Mouse (Mus musculus) liver, embryonic 14.5 days (tissue): ENCODE measurements around the gene Acacb. TPM values are rescaled to one million over a fixed set of nuclear protein-coding genes. Genes with fewer than 3 reads are reported as not detected.

Source experiments
- ATAC-seq: fragments of 200-750 bp; cut with Nextera tagmentation; 2 replicates; pipeline ENCODE4 v1.8.0; 2017; ENCODE audit warnings: moderate number of reproducible peaks, mild to moderate bottlenecking, moderate library complexity; ENCODE audit not compliant: insufficient read depth
- DNase-seq, 3 experiments: peaks; one replicate each; pipeline ENCODE4 v3.0.0-alpha.2; 2012 to 2013; ENCODE audit warnings: low read depth in 3 of 3, low spot score in 3 of 3
- H3K27ac ChIP-seq: fragments of 300-500 bp; sonication (generic); 2 replicates; pipeline ENCODE4 v1.5.1; 2014; ENCODE audit warnings: moderate library complexity, mild to moderate bottlenecking, control low read depth, inconsistent platforms
- H3K27me3 ChIP-seq: fragments of 300-500 bp; sonication (generic); 2 replicates; pipeline ENCODE4 v1.6.1; 2014; ENCODE audit warnings: mild to moderate bottlenecking, low read length, moderate library complexity; ENCODE audit not compliant: control insufficient read depth, insufficient read depth
- H3K36me3 ChIP-seq: fragments of 300-500 bp; sonication (generic); replicated peaks from 2 replicates; pipeline ENCODE4 v1.6.1; 2014; ENCODE audit warnings: low read depth; ENCODE audit not compliant: control insufficient read depth, insufficient read depth
- H3K4me1 ChIP-seq, 2 experiments: fragments of 200-500 bp in 1 of 2; fragments of 300-500 bp in 1 of 2; sonication (generic) in 1 of 2; replicated peaks; 2 replicates each; pipeline ENCODE4 v1.6.1; 2012 to 2014; ENCODE audit warnings: antibody characterized with exemption in 1 of 2, inconsistent platforms in 1 of 2, low read length in 1 of 2; ENCODE audit not compliant: control insufficient read depth in 2 of 2, insufficient read depth in 2 of 2
- H3K4me2 ChIP-seq: fragments of 300-500 bp; sonication (generic); 2 replicates; pipeline ENCODE4 v1.6.1; 2014; ENCODE audit warnings: low read depth, mild to moderate bottlenecking, control low read depth, moderate library complexity
- H3K4me3 ChIP-seq, 2 experiments: fragments of 200-500 bp in 1 of 2; fragments of 300-500 bp in 1 of 2; sonication (generic) in 1 of 2; 2 replicates each; pipeline ENCODE4 v1.5.1; 2012 to 2014; ENCODE audit warnings: low read depth in 2 of 2, low read length in 2 of 2, mild to moderate bottlenecking in 2 of 2, control low read depth in 1 of 2, inconsistent platforms in 1 of 2, moderate library complexity in 1 of 2; ENCODE audit not compliant: insufficient read depth in 1 of 2
- H3K9ac ChIP-seq: fragments of 300-500 bp; sonication (generic); replicated peaks from 2 replicates; pipeline ENCODE4 v1.6.1; 2014; ENCODE audit warnings: mild to moderate bottlenecking, control low read depth, moderate library complexity
- H3K9me3 ChIP-seq: fragments of 300-500 bp; sonication (generic); 2 replicates; pipeline ENCODE4 v1.6.1; 2016; ENCODE audit warnings: low read length, mixed read lengths; ENCODE audit not compliant: control insufficient read depth
- CTCF ChIP-seq: IDR thresholded peaks from 2 replicates; pipeline ENCODE4 v1.5.1; 2016; ENCODE audit warnings: antibody characterized with exemption, low read depth, control low read depth
- EP300 ChIP-seq: IDR thresholded peaks from 2 replicates; pipeline ENCODE4 v1.6.1; 2016; ENCODE audit warnings: antibody characterized with exemption, low read depth
- WGBS: fragments of 180-500 bp; shearing (Covaris S2); extraction: QIAGEN DNeasy Blood & Tissue Kit; methylation state at CpG from one replicate; pipeline ENCODE4 v1.1.7; 2014; ENCODE audit not compliant: insufficient replicate concordance; 5-methylcytosine and 5-hydroxymethylcytosine counted together
- polyA plus RNA-seq, 2 experiments: library from polyadenylated mRNA; depleted of rRNA in 1 of 2; stranded (reverse) in 1 of 2; unstranded in 1 of 2; fragments of >200 nt; fragmentation: Nextera tagmentation in 1 of 2; extraction: Ambion mirVana in 1 of 2; gene quantifications; 2 replicates each; pipeline versions ENCODE4 v1.2.1 to v1.2.3; 2012 to 2014

Gene Acacb
- polyA plus RNA-seq, 2 experiments: 0.22 to 0.44 TPM

DNA sequence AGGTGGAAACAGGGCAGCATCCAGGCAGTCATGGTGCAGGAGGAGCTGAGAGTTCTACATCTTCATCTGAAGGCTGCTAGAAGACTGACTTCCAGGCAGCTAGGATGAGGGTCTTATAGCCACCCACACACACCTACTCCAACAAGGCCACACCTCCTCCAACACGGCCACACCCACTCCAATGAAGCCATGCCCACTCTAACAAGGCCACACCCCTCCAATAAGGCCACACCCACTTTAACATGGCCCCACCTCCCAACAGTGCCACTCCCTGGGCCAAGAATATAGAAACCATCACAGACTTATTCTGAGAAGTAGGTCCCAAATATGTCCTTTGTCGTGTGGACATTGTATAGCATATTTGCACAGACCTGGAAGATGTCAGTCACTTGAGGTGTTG is 59.8 kb downstream of the Acacb start:
- Histone ChIP-seq H3K27ac (no peak overlapping the region), H3K36me3 (no peaks in the 10 kb centered on the region), H3K9ac (no peak overlapping the region), H3K4me3 (no peak overlapping the region), H3K27me3 (no peaks in the 10 kb centered on the region), H3K4me1 (no peaks in the 10 kb centered on the region), H3K9me3 (no peaks in the 10 kb centered on the region), H3K4me2 (no peak overlapping the region)
- no peak for ATAC-seq
- DNase-seq: no peak
- TF ChIP-seq CTCF: no peak
- WGBS: 65% methylated on average over 2 of the region's 2 CpGs

DNA sequence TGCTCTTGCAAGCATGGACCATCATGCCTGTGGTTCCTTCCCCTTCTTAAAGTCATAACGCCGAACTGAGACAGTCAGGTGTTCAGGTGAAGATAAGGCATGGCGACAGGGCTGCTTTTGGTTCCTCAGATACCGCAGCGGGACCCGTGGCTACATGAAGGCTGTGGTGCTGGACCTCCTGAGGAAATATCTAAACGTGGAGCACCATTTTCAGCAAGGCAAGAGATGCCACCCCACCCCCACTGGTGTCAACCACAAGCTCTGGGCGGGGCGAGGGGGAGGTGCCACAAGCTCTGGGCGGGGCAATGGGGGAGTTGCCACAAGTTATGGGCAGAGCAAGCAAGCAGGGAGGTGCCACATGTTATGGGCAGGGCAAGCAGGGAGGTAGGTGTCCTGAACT is 66.8 kb downstream of the Acacb start:
- peak; percentile 40 to 53 (median 48) for DNase-seq
- no peak overlapping the region for H3K27ac ChIP-seq

DNA sequence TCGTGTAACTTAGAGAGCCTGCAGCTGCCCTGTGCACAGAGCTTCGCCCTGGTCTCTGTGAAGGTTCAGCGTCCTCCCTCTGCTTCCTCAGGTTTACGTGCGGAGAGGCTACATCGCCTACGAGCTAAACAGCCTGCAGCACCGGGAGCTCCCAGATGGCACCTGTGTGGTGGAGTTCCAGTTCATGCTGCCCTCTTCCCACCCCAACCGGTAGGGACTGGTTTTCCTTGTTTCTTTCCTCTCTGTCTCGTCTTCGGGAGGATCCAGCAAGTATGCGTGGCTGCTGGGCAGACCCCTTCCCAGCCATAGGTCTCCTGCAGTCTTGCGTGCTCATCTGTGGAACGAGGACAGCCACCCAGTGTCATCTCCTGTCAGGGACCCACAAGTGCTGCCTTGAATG is 72.4 kb downstream of the Acacb start:
- Histone ChIP-seq H3K4me1 (peaks cover 0 to under 1% of the 10 kb centered on the region in 2 experiments; a peak in 1 of 4 replicates), H3K27me3 (no peaks in the 10 kb centered on the region), H3K27ac (no peak overlapping the region), H3K9ac (no peak overlapping the region), H3K36me3 (no peaks in the 10 kb centered on the region), H3K4me2 (no peak overlapping the region), H3K9me3 (no peaks in the 10 kb centered on the region), H3K4me3 (no peak overlapping the region)
- no peak for TF ChIP-seq EP300
- no peak for TF ChIP-seq CTCF
- WGBS: 76% methylated on average over 14 of the region's 14 CpGs
- ATAC-seq (no peak), DNase-seq (no peak)

More for the DNA sequence above, 66.8 kb downstream of the Acacb start:
- Histone ChIP-seq H3K4me3 (no peak overlapping the region), H3K9ac (no peak overlapping the region), H3K27me3 (no peaks in the 10 kb centered on the region), H3K4me2 (peak overlapping the region; percentile 22), H3K36me3 (no peaks in the 10 kb centered on the region), H3K4me1 (peaks cover 7 to 8% of the 10 kb centered on the region in 2 experiments; a peak in 3 of 4 replicates), H3K9me3 (no peaks in the 10 kb centered on the region)
- WGBS: 10% methylated on average over 10 of the region's 10 CpGs
- ATAC-seq: peak; percentile 77
- TF ChIP-seq CTCF (no peak), EP300 (0 out of 2 replicates have a peak, but pooled peaks have one; percentile 16)

DNA sequence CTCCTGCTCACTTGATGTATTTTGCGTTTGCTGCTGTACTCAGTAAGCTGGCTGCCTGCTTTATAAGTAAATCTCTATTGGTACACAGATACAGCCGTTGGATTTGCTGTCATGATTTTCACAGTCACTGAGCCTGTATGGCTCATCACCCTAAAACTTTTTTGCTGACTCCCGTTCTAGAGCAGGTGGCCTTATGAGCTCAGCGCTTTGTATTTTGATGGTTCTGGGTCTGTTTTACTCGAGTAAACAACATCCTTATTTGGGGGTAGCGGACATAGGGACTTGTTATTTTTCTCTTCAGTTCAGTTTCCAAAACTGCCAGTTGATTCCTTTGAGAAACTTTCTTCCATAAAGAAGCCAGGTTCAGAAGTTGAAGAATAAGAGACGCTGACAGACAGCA is 79.7 kb downstream of the Acacb start:
- no peak overlapping the region for H3K9ac ChIP-seq
- no peak overlapping the region for H3K4me2 ChIP-seq
- H3K27me3 ChIP-seq: no peaks in the 10 kb centered on the region
- no peaks in the 10 kb centered on the region for H3K4me1 ChIP-seq
- ATAC-seq (no peak), DNase-seq (no peak)
- no peaks in the 10 kb centered on the region; the same call in 1 of the 2 replicates for H3K9me3 ChIP-seq
- 73% methylated on average over 7 of the region's 7 CpGs for WGBS
- H3K36me3 ChIP-seq: no peaks in the 10 kb centered on the region
- H3K4me3 ChIP-seq: no peak overlapping the region
- TF ChIP-seq CTCF (no peak), EP300 (no peak)
- no peak overlapping the region for H3K27ac ChIP-seq

DNA sequence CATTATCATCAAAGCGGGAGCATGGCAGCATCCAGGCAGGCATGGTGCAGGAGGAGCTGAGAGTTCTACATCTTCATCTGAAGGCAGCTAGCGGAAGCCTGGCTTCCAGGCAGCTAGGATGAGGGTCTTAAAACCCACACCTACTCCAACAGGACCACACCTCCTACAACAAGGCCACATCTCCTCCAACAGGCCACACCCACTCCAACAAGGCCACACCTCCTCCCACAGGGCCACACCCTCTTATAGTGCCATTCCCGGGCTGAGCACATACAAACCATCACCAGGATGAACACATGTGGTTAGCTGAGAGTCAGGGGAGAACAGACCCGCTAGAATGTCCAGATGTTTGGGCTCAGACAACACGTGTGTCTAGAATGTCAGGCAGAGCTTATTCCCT is 82.6 kb downstream of the Acacb start:
- 59% methylated on average over 5 of the region's 5 CpGs for WGBS
- H3K4me1 ChIP-seq: no peaks in the 10 kb centered on the region
- H3K36me3 ChIP-seq: no peaks in the 10 kb centered on the region
- H3K4me2 ChIP-seq: no peak overlapping the region
- no peaks in the 10 kb centered on the region; the same call in 1 of the 2 replicates for H3K9me3 ChIP-seq
- no peak overlapping the region for H3K4me3 ChIP-seq
- DNase-seq (no peak), ATAC-seq (no peak)
- H3K27me3 ChIP-seq: no peaks in the 10 kb centered on the region
- TF ChIP-seq CTCF (no peak), EP300 (no peak)
- no peak overlapping the region for H3K9ac ChIP-seq
- no peak overlapping the region for H3K27ac ChIP-seq
